Mouse (Mus musculus): ENCODE measurements around the gene Rnaseh2b.

DNA sequence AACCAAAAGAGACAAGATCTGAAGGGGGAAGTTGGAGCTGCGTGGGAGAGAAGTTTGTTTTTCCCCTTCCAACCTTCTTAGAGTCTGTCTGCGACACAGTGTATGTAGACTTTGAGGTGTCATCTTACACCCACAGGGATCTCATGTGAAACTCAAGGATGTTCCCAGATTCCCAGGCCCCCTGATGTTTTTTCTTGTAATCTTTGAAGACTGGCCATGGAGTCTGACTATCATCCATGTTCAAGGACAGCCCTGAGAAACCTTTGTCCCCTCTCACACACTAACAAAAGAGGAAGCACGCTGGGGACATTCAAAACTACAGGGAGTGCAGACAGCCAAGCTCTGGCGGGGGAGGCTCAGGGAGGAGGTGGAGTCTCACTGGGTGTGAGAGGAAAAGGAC lies 46.8 kb upstream of the Rnaseh2b start:
- TF ChIP-seq CTCF (IDR thresholded peaks at IDR 0.05; ENCODE audit: borderline replicate concordance, insufficient read depth, low read depth, low read length) (no peak), POLR2A (IDR thresholded peaks at IDR 0.05; ENCODE audit: borderline replicate concordance, insufficient read depth, low read length) (no peak)

All from cerebellum, adult 2 months (tissue).